Mouse (Mus musculus) intestine, postnatal 0 days (tissue): ENCODE measurements around the gene Padi4. TPM values are rescaled to one million over a fixed set of nuclear protein-coding genes. Genes with fewer than 3 reads are reported as not detected.

Source experiments
- ATAC-seq: fragments of 200-750 bp; cut with Nextera tagmentation; 2 replicates; pipeline ENCODE4 v1.8.0; 2017; ENCODE audit warnings: mild to moderate bottlenecking, moderate TSS enrichment, moderate library complexity
- H3K27ac ChIP-seq: fragments of 300-500 bp; sonication (generic); 2 replicates; pipeline ENCODE4 v1.5.1; 2014; ENCODE audit warnings: mild to moderate bottlenecking, low read depth, low read length, moderate library complexity
- H3K27me3 ChIP-seq: fragments of 300-500 bp; sonication (generic); replicated peaks from 2 replicates; pipeline ENCODE4 v1.6.1; 2014; ENCODE audit warnings: low read length, mixed read lengths; ENCODE audit not compliant: control insufficient read depth, insufficient read depth
- H3K36me3 ChIP-seq: fragments of 300-500 bp; sonication (generic); 2 replicates; pipeline ENCODE4 v1.6.1; 2014; ENCODE audit warnings: mild to moderate bottlenecking, moderate library complexity; ENCODE audit not compliant: control insufficient read depth, insufficient read depth
- H3K4me1 ChIP-seq: fragments of 300-500 bp; sonication (generic); replicated peaks from 2 replicates; pipeline ENCODE4 v1.6.1; 2014; ENCODE audit warnings: antibody characterized with exemption, low read length, mixed read lengths; ENCODE audit not compliant: control insufficient read depth, insufficient read depth
- H3K4me2 ChIP-seq: fragments of 300-500 bp; sonication (generic); replicated peaks from 2 replicates; pipeline ENCODE4 v1.6.1; 2014; ENCODE audit warnings: low read depth, mild to moderate bottlenecking, moderate library complexity
- H3K4me3 ChIP-seq: fragments of 300-500 bp; sonication (generic); 2 replicates; pipeline ENCODE4 v1.5.1; 2014; ENCODE audit warnings: low read depth, low read length
- H3K9ac ChIP-seq: fragments of 300-500 bp; sonication (generic); 2 replicates; pipeline ENCODE4 v1.6.1; 2014; ENCODE audit warnings: mild to moderate bottlenecking, low read depth, low read length
- H3K9me3 ChIP-seq: fragments of 300-500 bp; sonication (generic); 2 replicates; pipeline ENCODE4 v1.6.1; 2016; ENCODE audit warnings: mixed run types; ENCODE audit not compliant: control insufficient read depth
- CTCF ChIP-seq: sonication (generic); IDR thresholded peaks from 2 replicates; pipeline ENCODE4 v1.5.1; 2016; ENCODE audit warnings: low read depth, mild to moderate bottlenecking, control low read depth, antibody characterized with exemption, moderate library complexity
- WGBS: fragments of 180-500 bp; shearing (Covaris S2); extraction: QIAGEN DNeasy Blood & Tissue Kit; methylation state at CpG from one replicate; pipeline ENCODE4 v1.1.7; 2014; 5-methylcytosine and 5-hydroxymethylcytosine counted together
- polyA plus RNA-seq: library from polyadenylated mRNA; unstranded; fragments of >200 nt; fragmentation: Nextera tagmentation; extraction: Ambion mirVana; gene quantifications from 2 replicates; pipeline ENCODE4 v1.2.1, GENCODE M21; 2015

Gene Padi4
- polyA plus RNA-seq, 1 experiment from 2014 or later: 5.5 TPM

DNA sequence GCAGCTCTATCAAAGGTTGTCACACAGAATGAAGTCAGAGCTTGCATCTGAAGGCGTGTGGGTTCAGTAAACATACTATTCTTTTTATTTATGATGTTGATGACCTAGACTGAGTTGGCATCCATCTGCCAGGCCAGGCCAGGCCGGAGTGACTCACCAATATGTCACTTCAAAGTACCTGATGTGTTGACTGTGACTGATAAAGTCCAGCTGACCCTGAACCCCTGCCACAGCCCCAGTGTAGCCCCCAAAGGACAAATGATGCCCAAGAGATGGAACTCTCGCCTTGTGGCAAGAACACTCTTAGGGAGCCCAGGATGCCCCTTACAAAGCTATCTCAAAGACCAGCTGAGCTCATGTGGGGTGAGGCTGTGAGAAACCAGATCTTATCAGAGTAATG is 18.2 kb downstream of the Padi4 start:
- ATAC-seq: no peak

DNA sequence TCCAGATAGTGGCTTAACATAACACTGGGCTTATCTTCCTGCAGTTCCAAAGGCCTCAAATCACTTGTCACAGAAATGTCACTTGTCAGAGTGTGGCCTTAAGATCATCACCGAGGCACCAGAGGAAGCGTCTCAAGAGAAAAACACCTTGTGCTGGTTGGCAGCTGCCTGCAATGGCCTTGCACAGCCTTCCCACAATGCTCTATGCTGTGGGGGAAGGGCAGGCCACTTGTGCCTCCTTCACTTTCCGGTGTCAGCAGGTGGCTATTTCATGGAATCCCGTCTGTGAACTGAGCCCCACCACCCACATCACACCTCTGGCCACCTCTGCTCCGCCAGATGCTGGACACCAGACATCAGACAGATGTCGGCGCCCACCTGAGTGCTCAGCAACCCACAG is 20.7 kb downstream of the Padi4 start:
- WGBS: 52% methylated on average over 7 of the region's 7 CpGs
- no peaks in the 10 kb centered on the region for H3K9me3 ChIP-seq
- no peak overlapping the region for H3K27ac ChIP-seq
- 0 out of 2 replicates have a peak, but pooled peaks cover 4% of the 10 kb centered on the region for H3K4me1 ChIP-seq
- TF ChIP-seq CTCF: no peak
- H3K4me2 ChIP-seq: no peak overlapping the region
- no peaks in the 10 kb centered on the region for H3K36me3 ChIP-seq
- H3K4me3 ChIP-seq: no peak overlapping the region
- H3K27me3 ChIP-seq: no peaks in the 10 kb centered on the region; the same call in 1 of the 2 replicates
- no peak for ATAC-seq
- H3K9ac ChIP-seq: no peak overlapping the region

More for the DNA sequence above, 18.2 kb downstream of the Padi4 start:
- 82% methylated on average over 3 of the region's 3 CpGs for WGBS
- H3K4me2 ChIP-seq: no peak overlapping the region
- TF ChIP-seq CTCF: no peak
- H3K27ac ChIP-seq: no peak overlapping the region
- H3K9ac ChIP-seq: no peak overlapping the region
- no peaks in the 10 kb centered on the region for H3K36me3 ChIP-seq
- no peaks in the 10 kb centered on the region for H3K9me3 ChIP-seq
- no peak overlapping the region for H3K4me3 ChIP-seq
- H3K4me1 ChIP-seq: no peaks in the 10 kb centered on the region
- H3K27me3 ChIP-seq: no peaks in the 10 kb centered on the region; the same call in 1 of the 2 replicates

DNA sequence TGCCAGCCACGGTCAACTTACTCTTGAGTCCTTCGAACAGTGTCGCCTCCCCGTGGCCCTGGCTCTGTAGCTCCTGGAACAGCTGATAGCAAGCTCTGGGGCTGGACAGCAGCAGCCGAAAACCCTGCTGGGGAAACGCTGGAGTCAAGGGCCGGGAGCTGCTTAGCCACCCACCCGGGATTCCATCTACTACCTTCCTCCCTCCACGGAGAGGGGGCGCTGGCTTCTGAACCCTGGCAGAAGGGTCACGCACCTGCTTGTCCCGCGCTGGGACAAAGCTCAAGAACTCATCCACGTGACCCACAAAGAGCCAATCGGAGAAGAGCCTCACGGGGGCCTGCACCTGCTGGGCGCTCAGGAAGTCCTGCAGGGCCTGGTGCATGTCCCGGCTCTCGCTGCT is 23.7 kb downstream of the Padi4 start:
- no peaks in the 10 kb centered on the region; the same call in 1 of the 2 replicates for H3K27me3 ChIP-seq
- H3K4me2 ChIP-seq: peak overlapping the region; percentile 52
- H3K36me3 ChIP-seq: no peaks in the 10 kb centered on the region
- H3K4me3 ChIP-seq: no peak overlapping the region
- 0 out of 2 replicates have a peak, but pooled peaks cover 4% of the 10 kb centered on the region for H3K4me1 ChIP-seq
- ATAC-seq: peak; percentile 72
- no peak overlapping the region for H3K9ac ChIP-seq
- peak; percentile 56 for TF ChIP-seq CTCF
- WGBS: 11% methylated on average over 19 of the region's 19 CpGs
- H3K27ac ChIP-seq: no peak overlapping the region
- no peaks in the 10 kb centered on the region for H3K9me3 ChIP-seq

DNA sequence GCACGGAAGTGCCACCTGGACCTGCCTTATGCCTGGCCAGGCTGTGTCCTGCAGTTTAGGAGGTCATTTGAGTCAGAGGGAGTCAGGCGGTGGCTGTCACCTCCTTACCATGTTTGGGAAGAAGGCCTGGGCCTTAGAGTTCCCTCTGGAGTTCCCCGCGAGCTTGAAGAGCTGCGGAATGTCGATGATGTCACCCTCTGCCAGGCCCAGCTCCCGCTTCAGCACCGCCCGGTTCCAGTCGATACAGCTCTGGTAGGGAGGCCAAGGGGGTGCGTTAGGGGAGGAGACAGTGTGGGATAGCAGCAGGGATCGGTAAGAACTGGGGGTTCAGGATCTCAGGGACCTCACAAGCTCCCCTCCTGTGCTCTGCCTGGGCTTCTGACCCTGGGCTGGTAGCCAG is 26.1 kb downstream of the Padi4 start:
- H3K4me1 ChIP-seq: 0 out of 2 replicates have a peak, but pooled peaks cover 4% of the 10 kb centered on the region
- no peak for TF ChIP-seq CTCF
- no peak overlapping the region for H3K4me3 ChIP-seq
- no peaks in the 10 kb centered on the region; the same call in 1 of the 2 replicates for H3K27me3 ChIP-seq
- no peaks in the 10 kb centered on the region for H3K36me3 ChIP-seq
- H3K4me2 ChIP-seq: peak overlapping the region; percentile 13; the same call in 1 of the 2 replicates
- no peak overlapping the region for H3K27ac ChIP-seq
- 12% methylated on average over 12 of the region's 12 CpGs for WGBS
- H3K9me3 ChIP-seq: no peaks in the 10 kb centered on the region
- no peak overlapping the region for H3K9ac ChIP-seq
- peak; percentile 46 for ATAC-seq

DNA sequence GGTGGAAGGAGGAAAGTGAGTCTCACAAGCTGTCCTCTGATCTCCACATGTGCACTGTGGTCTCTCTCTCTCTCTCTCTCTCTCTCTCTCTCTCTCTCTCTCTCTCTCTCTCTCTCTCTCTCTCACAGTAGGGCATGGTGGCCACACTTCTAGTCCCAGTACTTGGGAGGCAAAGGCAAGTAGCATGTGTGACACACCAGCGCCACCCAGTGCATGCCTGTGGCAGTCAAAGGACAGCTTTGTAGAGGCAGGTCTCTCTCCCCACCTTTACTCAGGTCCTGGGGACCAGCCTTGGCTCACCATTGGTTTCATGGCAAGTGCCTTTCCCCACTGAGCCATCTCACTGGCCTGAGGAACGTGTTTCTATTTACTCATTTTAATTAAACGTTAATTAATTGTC is 29.4 kb downstream of the Padi4 start:
- Histone ChIP-seq H3K36me3 (no peaks in the 10 kb centered on the region), H3K4me2 (no peak overlapping the region), H3K9ac (no peak overlapping the region), H3K27me3 (no peaks in the 10 kb centered on the region), H3K27ac (no peak overlapping the region), H3K4me1 (no peaks in the 10 kb centered on the region), H3K9me3 (no peaks in the 10 kb centered on the region), H3K4me3 (no peak overlapping the region)
- TF ChIP-seq CTCF: peak; percentile 84
- 23% methylated on average over 3 of the region's 3 CpGs for WGBS
- no peak for ATAC-seq

DNA sequence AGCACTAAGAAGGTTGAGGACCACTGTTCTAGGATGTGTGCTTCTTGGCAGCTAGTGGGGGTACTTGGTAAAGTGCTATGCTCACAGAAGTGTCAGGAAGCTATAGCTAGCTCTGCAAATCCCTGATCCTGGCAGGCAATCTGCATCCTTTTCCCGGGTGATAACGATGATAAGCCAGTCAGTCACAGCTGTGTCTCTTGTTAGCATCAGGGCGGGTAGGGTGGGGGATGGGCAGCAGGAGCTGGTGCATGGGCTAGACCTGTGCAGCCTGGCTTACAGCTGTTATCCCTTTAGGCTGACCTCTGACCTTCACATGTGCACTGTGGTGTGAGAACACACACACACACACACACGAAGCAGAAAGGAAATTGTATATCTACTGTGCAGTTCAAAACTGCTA is 30.9 kb downstream of the Padi4 start:
- Histone ChIP-seq H3K27ac (no peak overlapping the region), H3K9me3 (no peaks in the 10 kb centered on the region), H3K4me3 (no peak overlapping the region), H3K4me2 (no peak overlapping the region), H3K27me3 (no peaks in the 10 kb centered on the region), H3K36me3 (no peaks in the 10 kb centered on the region), H3K9ac (no peak overlapping the region), H3K4me1 (no peaks in the 10 kb centered on the region)
- ATAC-seq: no peak
- TF ChIP-seq CTCF: no peak
- 38% methylated on average over 4 of the region's 4 CpGs for WGBS

DNA sequence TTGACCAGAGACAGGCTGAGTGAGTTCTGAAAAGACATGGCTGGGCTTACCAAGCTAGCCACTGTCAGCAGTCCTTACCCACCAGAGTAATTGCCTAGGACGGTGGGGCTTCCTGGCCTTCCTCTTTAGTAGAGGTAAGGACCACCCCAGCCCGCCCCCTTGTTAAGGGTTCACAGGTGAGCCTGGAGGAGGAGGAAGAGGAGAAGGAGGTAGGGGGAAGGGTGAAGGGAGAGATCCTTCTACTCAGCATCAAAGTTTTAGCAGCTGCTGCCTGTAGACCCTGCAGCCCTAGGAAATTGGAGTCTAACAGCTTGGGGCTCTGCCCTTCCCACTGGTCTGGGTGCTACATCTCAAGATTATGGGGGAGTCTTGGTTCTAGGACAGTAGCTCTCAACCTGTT is 31.5 kb downstream of the Padi4 start, which contains the start of gene Padi6:
Gene Padi6 (minus strand): TSS at position 101 of the 400 bp plus-strand sequence.
- Histone ChIP-seq H3K36me3 (no peaks in the 10 kb centered on the region), H3K27me3 (no peaks in the 10 kb centered on the region), H3K9me3 (no peaks in the 10 kb centered on the region), H3K9ac (no peak within 1 kb of the TSS), H3K4me1 (no peaks in the 10 kb centered on the region), H3K4me3 (no peak within 1 kb of the TSS), H3K27ac (no peak within 1 kb of the TSS), H3K4me2 (no peak within 1 kb of the TSS)
- 82% methylated on average over 2 of the region's 2 CpGs for WGBS
- no peak for ATAC-seq
- no peak for TF ChIP-seq CTCF
